Mouse (Mus musculus): ENCODE measurements around the gene Gab1.

Gab1 gene

GRCm38 (mm10) chr8:80880196-80881106 is at the start of gene Gab1:
Gene Gab1, minus strand, starts transcription at chr8:80880519.
- DNase-seq (ENCODE audit: inconsistent ontology term): peak; percentile 99

DNA sequence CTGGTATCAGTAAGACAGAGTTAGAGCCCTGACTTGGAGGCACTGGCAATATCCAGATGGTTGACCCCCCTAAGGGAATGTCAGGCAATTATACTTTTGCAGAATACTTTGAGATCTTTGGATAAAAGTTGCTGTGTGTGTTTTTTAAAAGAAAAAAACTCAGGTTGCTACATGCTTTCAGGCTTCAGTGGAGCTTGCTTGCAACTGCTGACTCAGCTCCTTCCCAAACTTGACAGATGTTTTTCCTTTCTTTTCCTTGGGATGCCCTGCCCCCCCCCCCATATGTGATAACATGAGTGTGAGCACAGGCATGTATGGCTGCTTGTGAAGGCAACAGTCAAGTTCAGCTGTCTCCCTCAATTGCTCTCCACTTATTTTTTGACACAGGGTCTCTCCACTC is 48.5 kb upstream of the Gab1 start:
- no peak for DNase-seq (ENCODE audit: inconsistent ontology term)

GRCm38 (mm10) chr8:80923794-80924316 is 43.5 kb upstream of the Gab1 start:
- DNase-seq (ENCODE audit: inconsistent ontology term): no peak

- peak; percentile 35 for DNase-seq (ENCODE audit: inconsistent ontology term)
These were observed 42.3 kb upstream of the Gab1 start for GRCm38 (mm10) chr8:80922642-80923041.

DNA sequence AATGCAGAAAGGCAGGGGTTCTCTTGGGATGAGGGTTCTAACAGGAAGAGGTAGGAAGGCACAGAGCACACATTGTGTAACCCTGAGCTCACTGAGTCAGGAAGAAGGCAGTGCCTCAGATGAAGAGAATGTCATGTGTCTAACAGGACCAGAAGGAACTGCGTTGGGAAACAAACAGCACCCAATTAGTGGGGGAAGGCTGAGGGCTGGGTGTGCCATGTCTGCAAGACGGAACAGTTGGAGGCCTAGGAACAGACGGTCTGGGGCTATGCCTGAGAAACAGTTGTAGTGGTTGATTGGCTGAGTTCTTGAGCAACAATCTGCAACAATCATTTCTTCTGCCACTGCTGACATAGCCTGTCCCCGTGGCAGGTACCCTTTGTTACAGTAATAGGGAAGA is 38.8 kb upstream of the Gab1 start:
- no peak for DNase-seq (ENCODE audit: inconsistent ontology term)

GRCm38 (mm10) chr8:80918531-80918930 is 38.2 kb upstream of the Gab1 start:
- DNase-seq (ENCODE audit: inconsistent ontology term): no peak

DNA sequence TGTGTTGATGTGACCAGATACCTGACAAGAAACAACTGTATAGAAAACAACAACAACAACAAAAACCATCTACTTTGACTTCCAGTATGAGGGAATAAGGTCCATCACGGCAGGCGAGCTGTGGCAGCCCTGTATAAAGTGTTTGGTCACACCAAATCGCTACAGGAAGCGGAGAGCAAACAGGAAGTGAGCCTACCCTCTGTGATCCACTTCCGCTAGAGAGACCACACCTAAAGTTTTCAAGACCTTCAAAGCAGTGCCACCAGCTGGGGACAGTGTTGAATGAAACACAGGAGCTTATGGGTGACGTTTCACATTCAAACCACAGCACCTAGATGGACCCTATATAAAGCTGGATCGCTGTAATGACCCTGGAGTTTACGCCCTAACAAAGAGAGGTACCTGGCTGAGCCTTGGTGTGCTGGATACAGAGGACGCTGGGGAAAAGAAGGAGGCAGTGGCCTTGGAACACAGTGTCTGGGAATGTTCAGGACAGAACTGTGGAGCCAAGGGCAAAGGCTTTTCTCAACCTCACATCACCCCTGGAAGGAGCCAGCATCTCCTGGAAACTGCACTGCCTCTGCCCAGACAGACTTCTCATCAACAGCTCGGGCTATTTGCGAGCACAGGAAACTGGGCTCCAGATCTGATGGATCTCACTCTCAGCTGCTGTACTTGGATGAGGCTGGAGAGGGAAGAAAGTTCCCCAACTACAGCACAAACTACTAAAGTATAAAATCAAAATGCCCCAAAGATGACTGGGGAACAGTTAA is 36.3 kb upstream of the Gab1 start:
- no peak for DNase-seq (ENCODE audit: inconsistent ontology term)

GRCm38 (mm10) chr8:80913016-80913748 is 32.9 kb upstream of the Gab1 start:
- peak; percentile 94 for DNase-seq (ENCODE audit: inconsistent ontology term)

DNA sequence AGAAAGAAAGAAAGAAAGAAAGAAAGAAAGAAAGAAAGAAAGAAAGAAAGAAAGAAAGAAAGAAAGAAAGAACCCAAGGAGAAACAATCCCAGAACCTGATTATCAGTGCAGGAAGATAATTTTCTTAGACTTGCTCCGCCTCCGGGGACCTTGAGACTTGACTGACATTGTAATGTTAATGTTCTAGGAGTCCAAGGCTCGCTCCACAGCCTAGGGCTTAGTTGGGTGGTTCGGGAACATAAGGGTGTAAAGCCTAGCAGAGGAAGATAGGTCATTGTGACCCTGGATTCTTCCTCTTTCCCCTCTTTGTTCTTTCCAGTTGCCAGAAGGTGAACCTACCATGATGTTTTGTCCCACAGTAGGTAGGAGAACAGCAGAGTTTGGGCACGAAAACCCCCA is 31.1 kb upstream of the Gab1 start:
- no peak for DNase-seq (ENCODE audit: inconsistent ontology term)

DNA sequence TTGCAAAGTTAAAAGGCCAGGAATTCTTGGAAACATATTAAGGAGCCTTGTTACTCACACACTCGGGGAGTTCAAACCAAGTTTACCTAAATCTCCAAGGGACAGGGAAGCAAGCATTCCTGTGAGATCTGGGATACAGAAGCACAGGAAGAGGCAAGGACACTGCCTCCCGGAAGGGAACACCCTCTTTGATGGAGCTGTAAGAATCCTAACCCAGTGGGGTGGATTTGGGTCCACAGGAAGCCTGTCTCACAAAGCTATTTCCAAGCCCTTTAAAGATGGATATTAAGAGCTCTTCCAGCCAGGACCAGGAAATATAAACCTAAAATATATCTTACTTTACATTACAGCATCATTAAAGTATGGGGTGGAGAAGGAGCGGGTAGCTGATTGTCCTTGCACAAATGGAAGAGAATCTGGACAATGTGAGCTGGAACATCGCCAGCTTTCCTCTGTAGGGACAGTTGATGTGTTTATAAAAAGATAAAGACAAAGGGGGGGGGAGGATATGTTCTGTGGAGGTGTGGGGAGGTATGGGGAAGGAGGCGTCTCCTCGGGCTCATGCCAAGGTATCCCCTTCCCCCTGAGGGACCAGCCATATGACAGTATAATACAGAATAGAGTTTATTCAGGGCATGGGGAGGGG is 28.1 kb upstream of the Gab1 start:
- DNase-seq (ENCODE audit: inconsistent ontology term): no peak

GRCm38 (mm10) chr8:80902354-80902753 is 22.0 kb upstream of the Gab1 start:
- DNase-seq (ENCODE audit: inconsistent ontology term): no peak

GRCm38 (mm10) chr8:80899364-80899763 is 19.0 kb upstream of the Gab1 start:
- no peak for DNase-seq (ENCODE audit: inconsistent ontology term)

DNA sequence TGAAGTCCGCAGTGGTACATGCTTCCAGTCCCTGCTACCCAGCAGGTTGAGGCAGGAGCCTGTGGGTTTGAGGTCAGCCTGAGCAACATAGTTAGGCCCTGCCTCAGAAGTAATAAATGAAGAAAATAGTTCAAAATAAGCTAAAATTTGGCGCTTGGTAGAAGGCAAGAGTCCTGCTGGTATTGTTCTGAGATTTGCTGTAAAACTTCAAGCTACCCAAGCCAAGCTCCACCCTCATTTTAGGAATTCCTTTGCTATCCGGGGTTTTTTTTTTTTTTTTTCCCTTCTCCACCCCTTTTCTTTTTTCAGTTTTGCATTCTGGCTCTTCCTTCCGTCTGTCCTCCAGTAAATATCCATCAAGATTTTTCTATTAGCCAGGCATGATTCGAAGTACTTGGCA is 15.7 kb upstream of the Gab1 start:
- no peak for DNase-seq (ENCODE audit: inconsistent ontology term)

- DNase-seq (ENCODE audit: inconsistent ontology term): peak; percentile 61
These were observed 15.1 kb upstream of the Gab1 start for GRCm38 (mm10) chr8:80895397-80895796.

DNA sequence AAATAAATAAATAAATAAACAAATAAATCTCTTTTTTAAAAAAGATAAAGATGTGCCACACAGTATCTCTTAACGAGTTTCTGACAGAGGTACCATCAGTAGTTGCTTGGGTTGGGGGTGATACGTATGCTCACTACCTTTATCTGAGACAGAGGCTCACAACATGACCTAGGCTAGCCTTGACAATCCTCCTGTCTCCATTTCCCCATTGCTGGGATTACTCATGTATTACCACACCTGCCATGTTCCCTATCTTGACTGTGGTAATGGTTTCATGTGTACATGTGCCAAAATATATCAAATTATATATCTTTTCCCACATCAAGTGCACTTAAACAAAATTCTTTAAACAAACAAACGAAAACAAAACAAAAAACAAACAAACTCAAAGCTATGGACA is 14.2 kb upstream of the Gab1 start:
- no peak for DNase-seq (ENCODE audit: inconsistent ontology term)

- peak; percentile 90 for DNase-seq (ENCODE audit: inconsistent ontology term)
These were observed 708 bp downstream of the Gab1 start for GRCm38 (mm10) chr8:80879426-80880195.

DNA sequence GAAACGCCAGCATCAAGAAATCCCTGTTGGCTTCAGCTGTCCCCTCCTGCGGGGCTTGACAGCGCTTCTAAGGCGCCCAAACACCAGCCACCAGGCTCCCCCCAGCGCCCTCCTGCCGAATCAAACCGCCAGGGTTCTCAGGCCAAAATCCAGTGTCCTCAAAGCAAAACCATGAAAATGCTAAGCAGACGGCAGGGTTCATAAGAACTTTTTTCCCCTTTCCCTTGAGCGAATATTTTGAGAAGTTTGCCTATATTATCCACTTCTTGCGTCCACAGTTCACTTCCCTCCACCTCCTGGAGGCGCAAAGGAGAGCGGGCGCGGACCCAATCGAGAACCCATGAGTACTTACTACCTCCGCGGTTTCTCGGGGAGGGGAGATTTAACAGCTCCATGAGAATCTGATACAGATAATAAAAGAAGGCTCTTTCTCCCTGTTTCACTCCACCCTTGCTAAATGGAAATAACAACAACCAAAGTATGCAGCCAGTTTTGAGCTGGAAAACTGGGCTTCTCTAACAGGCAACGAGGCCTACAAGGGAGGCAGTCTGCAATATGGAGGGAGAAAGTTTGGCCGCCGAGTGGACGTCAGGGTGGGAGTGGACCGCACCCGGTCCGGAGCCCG is 1.4 kb downstream of the Gab1 start:
- DNase-seq (ENCODE audit: inconsistent ontology term): peak; percentile 82

DNA sequence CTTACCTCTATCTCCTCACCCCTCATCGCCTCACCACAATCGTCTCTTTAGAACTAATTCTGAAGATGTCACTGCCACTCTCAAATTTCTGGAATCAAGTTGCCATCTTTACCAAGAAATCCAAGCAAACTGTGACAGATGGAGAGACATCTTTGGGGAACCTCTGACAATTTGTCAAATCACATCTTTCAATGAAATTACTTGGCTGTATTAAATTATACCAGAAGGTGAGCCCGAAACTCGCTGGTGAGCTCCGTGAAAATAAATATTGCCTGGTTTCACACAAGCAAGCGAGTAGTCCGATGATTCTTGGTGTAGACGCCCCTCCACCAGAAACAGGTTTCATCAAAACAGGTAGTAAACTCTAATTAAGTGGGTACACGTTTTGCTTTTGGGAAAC is 2.2 kb downstream of the Gab1 start:
- no peak for DNase-seq (ENCODE audit: inconsistent ontology term)

DNA sequence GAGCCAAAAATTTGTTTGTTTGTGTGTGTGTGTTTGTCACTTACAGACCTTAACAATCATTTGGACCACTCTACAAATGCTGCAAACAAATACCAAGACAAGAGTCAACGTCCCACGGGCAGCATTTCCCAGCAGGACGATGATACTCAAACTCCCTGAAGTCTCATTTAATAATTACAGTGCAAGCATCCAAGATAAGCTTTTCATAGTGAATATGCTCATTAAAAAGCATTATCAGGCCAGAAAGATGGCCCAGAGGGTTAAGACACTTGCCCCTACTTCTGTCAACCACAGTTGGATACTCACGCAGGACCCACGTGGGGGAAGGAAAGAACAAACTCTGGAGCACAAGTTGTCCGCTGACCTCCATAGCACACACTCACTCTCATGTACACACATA is 4.8 kb downstream of the Gab1 start:
- no peak for DNase-seq (ENCODE audit: inconsistent ontology term)

- DNase-seq (ENCODE audit: inconsistent ontology term): no peak
These were observed 6.4 kb downstream of the Gab1 start for GRCm38 (mm10) chr8:80873723-80874427.
